Mouse (Mus musculus) neural tube, embryonic 12.5 days (tissue): ENCODE measurements around the gene Zfp318. TPM values are rescaled to one million over a fixed set of nuclear protein-coding genes. Genes with fewer than 3 reads are reported as not detected.

ENCODE experiments used
- ATAC-seq: fragments of 200-750 bp; cut with Nextera tagmentation; 2 replicates; pipeline ENCODE4 v1.8.0; 2017; ENCODE audit warnings: low read depth, mild to moderate bottlenecking, moderate TSS enrichment, moderate library complexity; ENCODE audit not compliant: low FRiP score
- H3K27ac ChIP-seq: fragments of 300-500 bp; sonication (generic); 2 replicates; pipeline ENCODE4 v1.5.1; 2016
- H3K27me3 ChIP-seq: fragments of 300-500 bp; sonication (generic); replicated peaks from 2 replicates; pipeline ENCODE4 v1.6.1; 2016; ENCODE audit warnings: mild to moderate bottlenecking
- H3K36me3 ChIP-seq: fragments of 300-500 bp; sonication (generic); 2 replicates; pipeline ENCODE4 v1.6.1; 2016; ENCODE audit warnings: mild to moderate bottlenecking
- H3K4me1 ChIP-seq: fragments of 300-500 bp; sonication (generic); 2 replicates; pipeline ENCODE4 v1.6.1; 2016
- H3K4me2 ChIP-seq: fragments of 300-500 bp; sonication (generic); replicated peaks from 2 replicates; pipeline ENCODE4 v1.6.1; 2016; ENCODE audit warnings: mild to moderate bottlenecking
- H3K4me3 ChIP-seq: fragments of 300-500 bp; sonication (generic); 2 replicates; pipeline ENCODE4 v1.5.1; 2016
- H3K9ac ChIP-seq: fragments of 300-500 bp; sonication (generic); 2 replicates; pipeline ENCODE4 v1.6.1; 2016; ENCODE audit warnings: mild to moderate bottlenecking
- H3K9me3 ChIP-seq: fragments of 300-500 bp; sonication (generic); 2 replicates; pipeline ENCODE4 v1.6.1; 2016; ENCODE audit warnings: mild to moderate bottlenecking
- WGBS: fragments of 180-500 bp; shearing (Covaris S2); methylation state at CpG from one replicate; pipeline ENCODE4 v1.1.7; 2016; 5-methylcytosine and 5-hydroxymethylcytosine counted together
- polyA plus RNA-seq: library from polyadenylated mRNA; unstranded; fragments of >200 nt; fragmentation: Nextera tagmentation; extraction: Ambion mirVana; gene quantifications from 2 replicates; pipeline ENCODE4 v1.2.1, GENCODE M21; 2016

The Zfp318 gene
- polyA plus RNA-seq, 1 experiment from 2014 or later: 17.1 TPM

- Histone ChIP-seq H3K4me2 (peak overlapping the region; percentile 72), H3K27ac (peak overlapping the region; percentile 37; the same call in 1 of the 2 replicates), H3K9ac (peak overlapping the region; percentile 56; the same call in 1 of the 2 replicates), H3K4me1 (peaks cover 39% of the 10 kb centered on the region), H3K9me3 (no peaks in the 10 kb centered on the region), H3K4me3 (peak overlapping the region; percentile 20), H3K27me3 (peaks cover 41% of the 10 kb centered on the region), H3K36me3 (peaks cover 3% of the 10 kb centered on the region; the same call in 1 of the 2 replicates)
- WGBS: 2% methylated on average over 26 of the region's 26 CpGs
- ATAC-seq: peak; percentile 44; the same call in 1 of the 2 replicates
Observed at GRCm38 (mm10) chr17:46453970-46454411, 70.5 kb downstream of the Zfp318 start.

- WGBS: 3% methylated on average over 9 of the region's 9 CpGs
- ATAC-seq: peak; percentile 30; the same call in 1 of the 2 replicates
- Histone ChIP-seq H3K9ac (peak overlapping the region; percentile 56; the same call in 1 of the 2 replicates), H3K9me3 (no peaks in the 10 kb centered on the region), H3K4me1 (peaks cover 39% of the 10 kb centered on the region), H3K36me3 (peaks cover 4% of the 10 kb centered on the region; the same call in 1 of the 2 replicates), H3K27me3 (peaks cover 46% of the 10 kb centered on the region), H3K4me3 (peak overlapping the region; percentile 29), H3K27ac (no peak overlapping the region), H3K4me2 (peak overlapping the region; percentile 72)
Observed at GRCm38 (mm10) chr17:46454539-46454938, 71.0 kb downstream of the Zfp318 start.

- Histone ChIP-seq H3K27me3 (peaks cover 51% of the 10 kb centered on the region), H3K9ac (peak overlapping the region; percentile 56), H3K36me3 (peaks cover 8% of the 10 kb centered on the region; the same call in 1 of the 2 replicates), H3K9me3 (no peaks in the 10 kb centered on the region), H3K4me3 (peak overlapping the region; percentile 29), H3K4me1 (peaks cover 39% of the 10 kb centered on the region), H3K27ac (no peak overlapping the region), H3K4me2 (peak overlapping the region; percentile 72)
- peak; percentile 49 for ATAC-seq
- under 1% methylated on average over 33 of the region's 33 CpGs for WGBS
Observed at GRCm38 (mm10) chr17:46455110-46455691, 71.7 kb downstream of the Zfp318 start.

GRCm38 (mm10) chr17:46457791-46458190 is 74.3 kb downstream of the Zfp318 start:
- 10% methylated on average over 10 of the region's 10 CpGs for WGBS
- peaks cover 42% of the 10 kb centered on the region for H3K4me1 ChIP-seq
- H3K9ac ChIP-seq: no peak overlapping the region

GRCm38 (mm10) chr17:46458439-46458838 is 74.9 kb downstream of the Zfp318 start:
- Histone ChIP-seq H3K4me1 (peaks cover 36% of the 10 kb centered on the region), H3K27me3 (peaks cover 73% of the 10 kb centered on the region), H3K4me3 (no peak overlapping the region), H3K4me2 (no peak overlapping the region), H3K36me3 (peaks cover 14% of the 10 kb centered on the region; the same call in 1 of the 2 replicates), H3K9ac (no peak overlapping the region), H3K9me3 (no peaks in the 10 kb centered on the region), H3K27ac (no peak overlapping the region)
- ATAC-seq: no peak
- 35% methylated on average over 3 of the region's 3 CpGs for WGBS

More at GRCm38 (mm10) chr17:46457791-46458190, 74.3 kb downstream of the Zfp318 start:
- no peak overlapping the region for H3K4me2 ChIP-seq
- H3K27ac ChIP-seq: no peak overlapping the region
- H3K4me3 ChIP-seq: no peak overlapping the region
- H3K27me3 ChIP-seq: peaks cover 73% of the 10 kb centered on the region
- H3K9me3 ChIP-seq: no peaks in the 10 kb centered on the region
- peaks cover 14% of the 10 kb centered on the region; the same call in 1 of the 2 replicates for H3K36me3 ChIP-seq
- ATAC-seq: no peak

GRCm38 (mm10) chr17:46460673-46461072 is 77.1 kb downstream of the Zfp318 start:
- H3K27ac ChIP-seq: no peak overlapping the region
- peak overlapping the region; percentile 40 for H3K4me2 ChIP-seq
- 3% methylated on average over 32 of the region's 32 CpGs for WGBS
- H3K9ac ChIP-seq: no peak overlapping the region
- ATAC-seq: no peak
- peaks cover 18% of the 10 kb centered on the region; the same call in 1 of the 2 replicates for H3K36me3 ChIP-seq
- peaks cover 61% of the 10 kb centered on the region for H3K27me3 ChIP-seq
- H3K4me3 ChIP-seq: peak overlapping the region; percentile 4; the same call in 1 of the 2 replicates
- H3K9me3 ChIP-seq: no peaks in the 10 kb centered on the region
- H3K4me1 ChIP-seq: peaks cover 14% of the 10 kb centered on the region

GRCm38 (mm10) chr17:46461347-46461746 is 77.8 kb downstream of the Zfp318 start:
- peaks cover 55% of the 10 kb centered on the region for H3K27me3 ChIP-seq
- no peak for ATAC-seq
- no peak overlapping the region for H3K27ac ChIP-seq
- H3K9me3 ChIP-seq: no peaks in the 10 kb centered on the region
- peaks cover 7% of the 10 kb centered on the region; the same call in 1 of the 2 replicates for H3K4me1 ChIP-seq
- WGBS: 11% methylated on average over 8 of the region's 8 CpGs
- 0 out of 2 replicates have a peak overlapping the region, but pooled peaks have one; percentile 4 for H3K4me3 ChIP-seq
- H3K4me2 ChIP-seq: peak overlapping the region; percentile 40
- peaks cover 25% of the 10 kb centered on the region; the same call in 1 of the 2 replicates for H3K36me3 ChIP-seq
- H3K9ac ChIP-seq: no peak overlapping the region

- 88% methylated on average over 5 of the region's 5 CpGs for WGBS
- H3K4me3 ChIP-seq: no peak overlapping the region
- H3K4me2 ChIP-seq: no peak overlapping the region
- H3K27ac ChIP-seq: no peak overlapping the region
- no peak for ATAC-seq
- no peaks in the 10 kb centered on the region for H3K9me3 ChIP-seq
- no peak overlapping the region for H3K9ac ChIP-seq
- H3K36me3 ChIP-seq: peaks cover 34% of the 10 kb centered on the region
- peaks cover 48% of the 10 kb centered on the region for H3K27me3 ChIP-seq
- H3K4me1 ChIP-seq: peaks cover 7% of the 10 kb centered on the region; the same call in 1 of the 2 replicates
Observed at GRCm38 (mm10) chr17:46462226-46462625, 78.7 kb downstream of the Zfp318 start.

- no peaks in the 10 kb centered on the region for H3K9me3 ChIP-seq
- H3K9ac ChIP-seq: no peak overlapping the region
- no peak overlapping the region for H3K27ac ChIP-seq
- peaks cover 64% of the 10 kb centered on the region for H3K36me3 ChIP-seq
- ATAC-seq: no peak
- H3K27me3 ChIP-seq: no peaks in the 10 kb centered on the region
- H3K4me3 ChIP-seq: no peak overlapping the region
- 73% methylated on average over 9 of the region's 9 CpGs for WGBS
- no peak overlapping the region for H3K4me2 ChIP-seq
- H3K4me1 ChIP-seq: no peaks in the 10 kb centered on the region
Observed at GRCm38 (mm10) chr17:46467830-46468229, 84.3 kb downstream of the Zfp318 start.

Other genes with a start within 250 kb of the Zfp318 start
- 12.4 and 12.6 TPM in 2 replicates for gene Rsph9, start 239.5 kb upstream of the Zfp318 start, polyA plus RNA-seq
- 31.5 and 33.6 TPM in 2 replicates for gene Mad2l1bp, start 230.2 kb upstream of the Zfp318 start, polyA plus RNA-seq
- 46.9 and 47.6 TPM in 2 replicates for gene Gtpbp2, start 222.7 kb upstream of the Zfp318 start, polyA plus RNA-seq
- 8.7 and 9.7 TPM in 2 replicates for gene Polh, start 181.1 kb upstream of the Zfp318 start, polyA plus RNA-seq
- gene Xpo5, start 180.9 kb upstream of the Zfp318 start, polyA plus RNA-seq: 51.6 and 52.8 TPM in 2 replicates
- gene Polr1c, start 135.7 kb upstream of the Zfp318 start, polyA plus RNA-seq: 85.3 and 87.0 TPM in 2 replicates
- gene Yipf3, start 135.7 kb upstream of the Zfp318 start, polyA plus RNA-seq: 73.9 and 76.7 TPM in 2 replicates
- gene Lrrc73, start 130.2 kb upstream of the Zfp318 start, polyA plus RNA-seq: 3.4 and 3.6 TPM in 2 replicates
- 48.0 and 50.2 TPM in 2 replicates for gene Tjap1, start 100.7 kb upstream of the Zfp318 start, polyA plus RNA-seq
- 3.4 and 3.9 TPM in 2 replicates for gene Dlk2, start 86.3 kb upstream of the Zfp318 start, polyA plus RNA-seq
- 9.1 and 10.0 TPM in 2 replicates for gene Abcc10, start 55.4 kb upstream of the Zfp318 start, polyA plus RNA-seq
- gene Crip3, start 45.2 kb downstream of the Zfp318 start, polyA plus RNA-seq: 0.74 and 0.75 TPM in 2 replicates
- gene Slc22a7, start 54.7 kb downstream of the Zfp318 start, polyA plus RNA-seq: not detected in 2 replicates
- gene Ttbk1, start 103.9 kb downstream of the Zfp318 start, polyA plus RNA-seq: 6.2 and 7.1 TPM in 2 replicates
- gene Dnph1, start 113.0 kb downstream of the Zfp318 start, polyA plus RNA-seq: 40.5 and 42.3 TPM in 2 replicates
- gene Cul9, start 162.7 kb downstream of the Zfp318 start, polyA plus RNA-seq: 13.4 and 15.3 TPM in 2 replicates
- 5.6 and 8.4 TPM in 2 replicates for gene Srf, start 172.4 kb downstream of the Zfp318 start, polyA plus RNA-seq
- 68.3 and 69.7 TPM in 2 replicates for gene Ptk7, start 245.8 kb downstream of the Zfp318 start, polyA plus RNA-seq